Mouse (Mus musculus): Measurements from ENCODE around the gene Polr2g.
"Not testable (repeated sequence)": the region's sequence is repeated elsewhere in the genome, so short reads cannot be mapped to it uniquely, and the experiment has no call there.

Gene Polr2g

GRCm38 (mm10) chr19:8798264-8798946 lies at the start of gene Polr2g:
Gene Polr2g, minus strand, starts transcription at chr19:8798577.
- DNase-seq (ENCODE audit: low spot score in 2 of 2), result peak; percentile 88 to 91

- peak; percentile 63 to 79 for DNase-seq (ENCODE audit: low spot score in 2 of 2)
These were observed 46.2 kb upstream of the Polr2g start for GRCm38 (mm10) chr19:8844371-8845129.

- no peak for DNase-seq (ENCODE audit: low spot score in 2 of 2)
These were observed 44.6 kb upstream of the Polr2g start for GRCm38 (mm10) chr19:8842961-8843360.

GRCm38 (mm10) chr19:8841012-8841411 lies 42.6 kb upstream of the Polr2g start:
- no peak for DNase-seq (ENCODE audit: low spot score in 2 of 2)

- DNase-seq (ENCODE audit: low spot score in 2 of 2), result peak; percentile 79 to 83
These were observed 41.8 kb upstream of the Polr2g start for GRCm38 (mm10) chr19:8839908-8840791.

GRCm38 (mm10) chr19:8839103-8839907 lies 40.9 kb upstream of the Polr2g start, which contains the start of gene Gng3:
Gene Gng3, minus strand, starts transcription at chr19:8839194.
- no peak for DNase-seq (ENCODE audit: low spot score in 2 of 2)

- DNase-seq (ENCODE audit: low spot score in 2 of 2), result peak in 1 of 2 experiments; percentile 17
These were observed 39.8 kb upstream of the Polr2g start for GRCm38 (mm10) chr19:8838041-8838730.

GRCm38 (mm10) chr19:8837251-8837791 lies 38.9 kb upstream of the Polr2g start, which contains the start of gene Bscl2:
Gene Bscl2, plus strand, starts transcription at chr19:8837467.
- peak; percentile 75 to 79 for DNase-seq (ENCODE audit: low spot score in 2 of 2)

- DNase-seq (ENCODE audit: low spot score in 2 of 2), result not testable (repeated sequence)
These were observed 38.0 kb upstream of the Polr2g start for GRCm38 (mm10) chr19:8836327-8836726.

- DNase-seq (ENCODE audit: low spot score in 2 of 2), result no peak
These were observed 34.6 kb upstream of the Polr2g start for GRCm38 (mm10) chr19:8832971-8833370.

GRCm38 (mm10) chr19:8831262-8831661 lies 32.9 kb upstream of the Polr2g start:
- no peak for DNase-seq (ENCODE audit: low spot score in 2 of 2)

- DNase-seq (ENCODE audit: low spot score in 2 of 2), result no peak
These were observed 32.3 kb upstream of the Polr2g start for GRCm38 (mm10) chr19:8830664-8831063.

GRCm38 (mm10) chr19:8829660-8830059 lies 31.3 kb upstream of the Polr2g start, which contains the start of gene AC129217.1:
Gene AC129217.1, plus strand, starts transcription at chr19:8829773.
- peak in 1 of 2 experiments; percentile 37 for DNase-seq (ENCODE audit: low spot score in 2 of 2)

GRCm38 (mm10) chr19:8822696-8823095 lies 24.3 kb upstream of the Polr2g start:
- DNase-seq (ENCODE audit: low spot score in 2 of 2), result no peak

GRCm38 (mm10) chr19:8821146-8821545 lies 22.8 kb upstream of the Polr2g start:
- no peak for DNase-seq (ENCODE audit: low spot score in 2 of 2)

GRCm38 (mm10) chr19:8820424-8820956 lies 22.1 kb upstream of the Polr2g start:
- DNase-seq (ENCODE audit: low spot score in 2 of 2), result no peak

- peak; percentile 99 to 100 for DNase-seq (ENCODE audit: low spot score in 2 of 2)
These were observed 21.4 kb upstream of the Polr2g start, which contains the start of gene Hnrnpul2 for GRCm38 (mm10) chr19:8819596-8820423. Gene Hnrnpul2, plus strand, starts transcription at chr19:8820010.

- DNase-seq (ENCODE audit: low spot score in 2 of 2), result peak; percentile 94 to 97
These were observed 20.6 kb upstream of the Polr2g start, which contains the start of gene Ttc9c for GRCm38 (mm10) chr19:8818801-8819595. Gene Ttc9c, minus strand, starts transcription at chr19:8819333.

Data from spleen, postnatal 36 days (tissue).